Mouse (Mus musculus) lung, adult 2 months (tissue): Measurements from ENCODE around the gene Fam19a5. TPM values are rescaled to one million over a fixed set of nuclear protein-coding genes. Genes with fewer than 3 reads are reported as not detected.

ENCODE experiments used
- DNase-seq: peaks from one replicate; pipeline ENCODE4 v3.0.0; 2022
- H3K4me1 ChIP-seq: fragments of 200-500 bp; 2 replicates; pipeline ENCODE4 v1.6.1; 2011; ENCODE audit warnings: low read length; ENCODE audit not compliant: control insufficient read depth, insufficient read depth
- H3K4me3 ChIP-seq: fragments of 200-500 bp; replicated peaks from 2 replicates; pipeline ENCODE3; 2011; ENCODE audit warnings: low read depth, mild to moderate bottlenecking, control low read depth, low read length; ENCODE audit errors: extremely low read depth
- CTCF ChIP-seq: fragments of 200-500 bp; IDR thresholded peaks from 2 replicates; pipeline ENCODE4 v1.5.1; 2011; ENCODE audit warnings: mild to moderate bottlenecking, low read length, control low read depth; ENCODE audit not compliant: insufficient read depth
- POLR2A ChIP-seq: fragments of 200-500 bp; IDR thresholded peaks from 2 replicates; pipeline ENCODE4 v1.6.1; 2011; ENCODE audit warnings: low read depth, mild to moderate bottlenecking, control low read depth, low read length, borderline replicate concordance; ENCODE audit errors: extremely low read depth
- WGBS: fragments of 180-500 bp; shearing (Covaris S2); methylation state at CpG from one replicate; pipeline ENCODE4 v1.1.7; 2018; 5-methylcytosine and 5-hydroxymethylcytosine counted together
- polyA plus RNA-seq: library from polyadenylated mRNA; depleted of rRNA; stranded (reverse); fragments of >200 nt; gene quantifications from 2 replicates; pipeline ENCODE4 v1.2.3, GENCODE M21; 2012

The Fam19a5 gene
- polyA plus RNA-seq, 1 experiment, result 1.8 TPM

GRCm38 (mm10) chr15:87659729-87660128, 115.6 kb downstream of the Fam19a5 start:
- no peaks in the 10 kb centered on the region for H3K4me1 ChIP-seq
- no peak for DNase-seq
- 80% methylated on average over 6 of the region's 6 CpGs for WGBS
- no peak overlapping the region for H3K4me3 ChIP-seq
- TF ChIP-seq POLR2A, result no peak
- no peak for TF ChIP-seq CTCF

- Histone ChIP-seq H3K4me3 (no peak overlapping the region), H3K4me1 (no peaks in the 10 kb centered on the region)
- DNase-seq, result no peak
- TF ChIP-seq POLR2A (no peak), CTCF (no peak)
- WGBS, result 83% methylated on average over 7 of the region's 7 CpGs
Measured at GRCm38 (mm10) chr15:87661954-87662353, 117.9 kb downstream of the Fam19a5 start.

- no peak for DNase-seq
- WGBS, result 91% methylated on average over 13 of the region's 13 CpGs
- H3K4me1 ChIP-seq, result no peaks in the 10 kb centered on the region
Measured at GRCm38 (mm10) chr15:87666041-87666750, 122.1 kb downstream of the Fam19a5 start.

GRCm38 (mm10) chr15:87667416-87667815, 123.3 kb downstream of the Fam19a5 start:
- Histone ChIP-seq H3K4me1 (no peaks in the 10 kb centered on the region), H3K4me3 (no peak overlapping the region)
- TF ChIP-seq POLR2A, result no peak
- no peak for TF ChIP-seq CTCF
- 77% methylated on average over 7 of the region's 7 CpGs for WGBS
- DNase-seq, result no peak

More at GRCm38 (mm10) chr15:87666041-87666750, 122.1 kb downstream of the Fam19a5 start:
- TF ChIP-seq CTCF (no peak), POLR2A (no peak)
- no peak overlapping the region for H3K4me3 ChIP-seq

- no peak overlapping the region for H3K4me3 ChIP-seq
- DNase-seq, result no peak
- H3K4me1 ChIP-seq, result no peaks in the 10 kb centered on the region
- WGBS, result 64% methylated on average over 5 of the region's 5 CpGs
- TF ChIP-seq POLR2A (no peak), CTCF (no peak)
Measured at GRCm38 (mm10) chr15:87668112-87668511, 124.0 kb downstream of the Fam19a5 start.

GRCm38 (mm10) chr15:87671929-87672328, 127.8 kb downstream of the Fam19a5 start:
- Histone ChIP-seq H3K4me3 (no peak overlapping the region), H3K4me1 (no peaks in the 10 kb centered on the region)
- WGBS, result 57% methylated on average over 9 of the region's 9 CpGs
- no peak for TF ChIP-seq CTCF
- TF ChIP-seq POLR2A, result no peak
- no peak for DNase-seq

GRCm38 (mm10) chr15:87678711-87679110, 134.6 kb downstream of the Fam19a5 start:
- Histone ChIP-seq H3K4me1 (no peaks in the 10 kb centered on the region), H3K4me3 (no peak overlapping the region)
- WGBS, result 49% methylated on average over 6 of the region's 6 CpGs
- no peak for DNase-seq
- no peak for TF ChIP-seq CTCF
- TF ChIP-seq POLR2A, result no peak

- 68% methylated on average over 3 of the region's 3 CpGs for WGBS
- no peak for DNase-seq
- TF ChIP-seq POLR2A (no peak), CTCF (no peak)
- Histone ChIP-seq H3K4me3 (no peak overlapping the region), H3K4me1 (no peaks in the 10 kb centered on the region)
Measured at GRCm38 (mm10) chr15:87682410-87682809, 138.3 kb downstream of the Fam19a5 start.

GRCm38 (mm10) chr15:87686415-87687040, 142.4 kb downstream of the Fam19a5 start:
- WGBS, result 48% methylated on average over 10 of the region's 10 CpGs
- no peak for TF ChIP-seq POLR2A
- no peak for TF ChIP-seq CTCF
- no peak for DNase-seq
- H3K4me3 ChIP-seq, result no peak overlapping the region
- no peaks in the 10 kb centered on the region for H3K4me1 ChIP-seq
